Mouse (Mus musculus): ENCODE measurements at regions not wholly inside any gene's neighbourhood (a gene's known extent, or its start where the extent isn't known, plus 50 kb on each side); places are given as distances from the start of the nearest gene placed in this dataset.

DNA sequence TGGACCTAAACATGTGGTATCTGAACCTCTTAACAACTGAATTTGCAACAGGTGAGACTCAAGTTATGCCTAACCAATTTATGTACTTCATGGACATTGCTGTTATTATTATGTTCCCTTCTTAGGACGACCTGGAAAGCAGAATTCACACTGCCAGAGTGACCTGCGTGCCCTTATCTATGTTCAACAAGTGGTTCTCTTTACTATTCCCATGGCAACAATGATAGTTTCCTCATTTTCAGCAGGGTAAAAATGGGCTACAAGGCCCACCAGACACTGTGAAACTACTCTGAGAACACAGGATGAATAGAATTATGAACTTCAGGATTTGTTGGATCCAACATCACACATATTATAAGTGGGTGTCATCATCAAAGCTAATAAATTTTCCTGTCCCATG is 269.1 kb downstream of the Inhba start:
- 42% methylated on average over 2 of the region's 2 CpGs for WGBS
- Histone ChIP-seq H3K27ac (ENCODE audit: control insufficient read depth, insufficient read depth, low read length) (no peak overlapping the region), H3K27me3 (ENCODE audit: control insufficient read depth, insufficient read depth, low read length) (no peaks in the 10 kb centered on the region), H3K4me3 (ENCODE audit: control insufficient read depth, insufficient read depth, low read length) (no peak overlapping the region), H3K36me3 (ENCODE audit: control insufficient read depth, insufficient read depth, low read length) (no peaks in the 10 kb centered on the region), H3K4me1 (replicated peaks; ENCODE audit: control insufficient read depth, insufficient read depth, low read length) (no peaks in the 10 kb centered on the region)
- DNase-seq: no peak
- TF ChIP-seq POLR2A (IDR thresholded peaks at IDR 0.05; ENCODE audit: control insufficient read depth, extremely low read depth, insufficient read depth, low read length, poor library complexity): no peak
- no peak for TF ChIP-seq CTCF (IDR thresholded peaks at IDR 0.05; ENCODE audit: borderline replicate concordance, control insufficient read depth, extremely low read depth, insufficient read depth, low read length, poor library complexity)

DNA sequence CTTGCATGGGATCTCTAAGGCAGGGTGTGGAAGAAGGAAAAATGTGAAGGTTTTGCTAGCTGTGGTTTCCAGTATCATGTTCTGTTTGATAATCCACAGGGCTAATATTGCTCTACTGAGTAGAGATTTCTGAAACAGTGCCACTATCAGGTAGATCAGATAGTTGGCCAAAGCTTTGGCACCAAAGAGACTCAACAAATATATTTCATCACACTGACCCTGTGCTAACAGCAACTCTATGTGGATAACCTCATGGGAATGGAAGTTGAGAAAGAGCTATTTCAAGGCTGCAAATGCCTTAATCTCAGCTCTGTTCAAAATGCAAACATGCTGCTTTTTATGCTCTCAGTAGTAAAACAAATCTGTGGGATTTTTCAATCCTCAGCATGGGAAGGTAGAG is 270.1 kb downstream of the Inhba start:
- no peak overlapping the region for H3K4me3 ChIP-seq (ENCODE audit: control insufficient read depth, insufficient read depth, low read length)
- H3K27ac ChIP-seq (ENCODE audit: control insufficient read depth, insufficient read depth, low read length): no peak overlapping the region
- TF ChIP-seq POLR2A (IDR thresholded peaks at IDR 0.05; ENCODE audit: control insufficient read depth, extremely low read depth, insufficient read depth, low read length, poor library complexity): no peak
- no peak for TF ChIP-seq CTCF (IDR thresholded peaks at IDR 0.05; ENCODE audit: borderline replicate concordance, control insufficient read depth, extremely low read depth, insufficient read depth, low read length, poor library complexity)
- no peaks in the 10 kb centered on the region for H3K27me3 ChIP-seq (ENCODE audit: control insufficient read depth, insufficient read depth, low read length)
- no peaks in the 10 kb centered on the region for H3K4me1 ChIP-seq (replicated peaks; ENCODE audit: control insufficient read depth, insufficient read depth, low read length)
- no peaks in the 10 kb centered on the region for H3K36me3 ChIP-seq (ENCODE audit: control insufficient read depth, insufficient read depth, low read length)
- no peak for DNase-seq

DNA sequence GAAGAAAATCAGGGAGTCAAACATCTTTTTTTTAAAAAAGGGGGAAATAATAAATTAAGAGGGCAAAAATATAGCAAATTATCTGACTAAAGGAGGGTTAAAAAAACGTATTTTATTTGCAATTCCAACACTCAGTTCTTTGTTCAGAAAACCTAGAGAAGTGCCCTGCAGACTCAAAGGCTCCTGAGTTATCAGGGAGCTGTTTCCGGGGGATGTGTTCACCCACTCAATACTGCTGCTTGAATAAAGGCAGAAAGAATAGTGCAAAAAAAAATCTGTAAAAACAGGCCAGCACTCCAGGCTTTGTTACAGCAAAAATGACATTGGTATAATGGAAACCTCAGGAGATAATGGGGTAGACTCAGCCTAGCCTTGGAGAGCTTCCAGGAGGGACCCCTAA is 270.6 kb downstream of the Inhba start:
- Histone ChIP-seq H3K4me1 (replicated peaks; ENCODE audit: control insufficient read depth, insufficient read depth, low read length) (no peaks in the 10 kb centered on the region), H3K36me3 (ENCODE audit: control insufficient read depth, insufficient read depth, low read length) (no peaks in the 10 kb centered on the region), H3K4me3 (ENCODE audit: control insufficient read depth, insufficient read depth, low read length) (no peak overlapping the region), H3K27ac (ENCODE audit: control insufficient read depth, insufficient read depth, low read length) (no peak overlapping the region), H3K27me3 (ENCODE audit: control insufficient read depth, insufficient read depth, low read length) (no peaks in the 10 kb centered on the region)
- TF ChIP-seq CTCF (IDR thresholded peaks at IDR 0.05; ENCODE audit: borderline replicate concordance, control insufficient read depth, extremely low read depth, insufficient read depth, low read length, poor library complexity) (no peak), POLR2A (IDR thresholded peaks at IDR 0.05; ENCODE audit: control insufficient read depth, extremely low read depth, insufficient read depth, low read length, poor library complexity) (no peak)
- WGBS: 71% methylated on average over 2 of the region's 2 CpGs
- no peak for DNase-seq

- no peak for DNase-seq
- Histone ChIP-seq H3K27ac (ENCODE audit: control insufficient read depth, insufficient read depth, low read length) (no peak overlapping the region), H3K4me1 (replicated peaks; ENCODE audit: control insufficient read depth, insufficient read depth, low read length) (no peaks in the 10 kb centered on the region), H3K4me3 (ENCODE audit: control insufficient read depth, insufficient read depth, low read length) (no peak overlapping the region), H3K27me3 (ENCODE audit: control insufficient read depth, insufficient read depth, low read length) (no peaks in the 10 kb centered on the region), H3K36me3 (ENCODE audit: control insufficient read depth, insufficient read depth, low read length) (no peaks in the 10 kb centered on the region)
- 96% methylated on average over 4 of the region's 4 CpGs for WGBS
- TF ChIP-seq CTCF (IDR thresholded peaks at IDR 0.05; ENCODE audit: borderline replicate concordance, control insufficient read depth, extremely low read depth, insufficient read depth, low read length, poor library complexity) (no peak), POLR2A (IDR thresholded peaks at IDR 0.05; ENCODE audit: control insufficient read depth, extremely low read depth, insufficient read depth, low read length, poor library complexity) (no peak)
Observed at GRCm38 (mm10) chr13:16283336-16283735, 271.7 kb downstream of the Inhba start.

- no peak for DNase-seq
- Histone ChIP-seq H3K4me1 (replicated peaks; ENCODE audit: control insufficient read depth, insufficient read depth, low read length) (no peaks in the 10 kb centered on the region), H3K27me3 (ENCODE audit: control insufficient read depth, insufficient read depth, low read length) (no peaks in the 10 kb centered on the region), H3K36me3 (ENCODE audit: control insufficient read depth, insufficient read depth, low read length) (no peaks in the 10 kb centered on the region), H3K4me3 (ENCODE audit: control insufficient read depth, insufficient read depth, low read length) (no peak overlapping the region), H3K27ac (ENCODE audit: control insufficient read depth, insufficient read depth, low read length) (no peak overlapping the region)
- 94% methylated on average over 2 of the region's 2 CpGs for WGBS
- no peak for TF ChIP-seq POLR2A (IDR thresholded peaks at IDR 0.05; ENCODE audit: control insufficient read depth, extremely low read depth, insufficient read depth, low read length, poor library complexity)
- TF ChIP-seq CTCF (IDR thresholded peaks at IDR 0.05; ENCODE audit: borderline replicate concordance, control insufficient read depth, extremely low read depth, insufficient read depth, low read length, poor library complexity): no peak
Observed at GRCm38 (mm10) chr13:16289633-16290032, 278.0 kb downstream of the Inhba start.

- no peaks in the 10 kb centered on the region for H3K4me1 ChIP-seq (replicated peaks; ENCODE audit: control insufficient read depth, insufficient read depth, low read length)
- H3K27me3 ChIP-seq (ENCODE audit: control insufficient read depth, insufficient read depth, low read length): no peaks in the 10 kb centered on the region
- no peak for TF ChIP-seq POLR2A (IDR thresholded peaks at IDR 0.05; ENCODE audit: control insufficient read depth, extremely low read depth, insufficient read depth, low read length, poor library complexity)
- TF ChIP-seq CTCF (IDR thresholded peaks at IDR 0.05; ENCODE audit: borderline replicate concordance, control insufficient read depth, extremely low read depth, insufficient read depth, low read length, poor library complexity): no peak
- H3K27ac ChIP-seq (ENCODE audit: control insufficient read depth, insufficient read depth, low read length): no peak overlapping the region
- no peak overlapping the region for H3K4me3 ChIP-seq (ENCODE audit: control insufficient read depth, insufficient read depth, low read length)
- DNase-seq: no peak
- no peaks in the 10 kb centered on the region for H3K36me3 ChIP-seq (ENCODE audit: control insufficient read depth, insufficient read depth, low read length)
- WGBS: 97% methylated on average over 2 of the region's 2 CpGs
Observed at GRCm38 (mm10) chr13:16290784-16291183, 279.1 kb downstream of the Inhba start.

- no peak for TF ChIP-seq POLR2A (IDR thresholded peaks at IDR 0.05; ENCODE audit: control insufficient read depth, extremely low read depth, insufficient read depth, low read length, poor library complexity)
- no peak for TF ChIP-seq CTCF (IDR thresholded peaks at IDR 0.05; ENCODE audit: borderline replicate concordance, control insufficient read depth, extremely low read depth, insufficient read depth, low read length, poor library complexity)
- Histone ChIP-seq H3K4me1 (replicated peaks; ENCODE audit: control insufficient read depth, insufficient read depth, low read length) (no peaks in the 10 kb centered on the region), H3K27ac (ENCODE audit: control insufficient read depth, insufficient read depth, low read length) (no peak overlapping the region), H3K27me3 (ENCODE audit: control insufficient read depth, insufficient read depth, low read length) (no peaks in the 10 kb centered on the region), H3K36me3 (ENCODE audit: control insufficient read depth, insufficient read depth, low read length) (no peaks in the 10 kb centered on the region), H3K4me3 (ENCODE audit: control insufficient read depth, insufficient read depth, low read length) (no peak overlapping the region)
- WGBS: 90% methylated on average over 6 of the region's 6 CpGs
- DNase-seq: no peak
Observed at GRCm38 (mm10) chr13:16291661-16292291, 280.1 kb downstream of the Inhba start.

Data from thymus, adult 2 months (tissue).